Mouse (Mus musculus) forebrain, embryonic 16.5 days (tissue): ENCODE measurements at regions not wholly inside any gene's neighbourhood (a gene's known extent, or its start where the extent isn't known, plus 50 kb on each side); places are given as distances from the start of the nearest gene placed in this dataset.

Experiments
- ATAC-seq: fragments of 200-750 bp; cut with Nextera tagmentation; 2 replicates; pipeline ENCODE4 v1.8.0; 2017; ENCODE audit warnings: mild to moderate bottlenecking, moderate library complexity
- H3K27ac ChIP-seq: fragments of 300-500 bp; sonication (generic); 2 replicates; pipeline ENCODE4 v1.5.1; 2014; ENCODE audit warnings: low read length, control low read depth
- H3K27me3 ChIP-seq: fragments of 300-500 bp; sonication (generic); replicated peaks from 2 replicates; pipeline ENCODE4 v1.6.1; 2014; ENCODE audit warnings: low read length; ENCODE audit not compliant: control insufficient read depth, insufficient read depth
- H3K36me3 ChIP-seq: fragments of 300-500 bp; sonication (generic); 2 replicates; pipeline ENCODE4 v1.6.1; 2014; ENCODE audit not compliant: control insufficient read depth, insufficient read depth
- H3K4me1 ChIP-seq: fragments of 300-500 bp; sonication (generic); replicated peaks from 2 replicates; pipeline ENCODE4 v1.6.1; 2014; ENCODE audit warnings: low read length; ENCODE audit not compliant: control insufficient read depth, insufficient read depth
- H3K4me2 ChIP-seq: fragments of 300-500 bp; sonication (generic); 2 replicates; pipeline ENCODE4 v1.6.1; 2014; ENCODE audit warnings: mild to moderate bottlenecking, low read length, control low read depth
- H3K4me3 ChIP-seq: fragments of 300-500 bp; sonication (generic); replicated peaks from 2 replicates; pipeline ENCODE4 v1.5.1; 2014; ENCODE audit warnings: mild to moderate bottlenecking, low read length, control low read depth
- H3K9ac ChIP-seq: fragments of 300-500 bp; sonication (generic); replicated peaks from 2 replicates; pipeline ENCODE4 v1.6.1; 2014; ENCODE audit warnings: low read depth, low read length, control low read depth
- H3K9me3 ChIP-seq: fragments of 300-500 bp; sonication (generic); 2 replicates; pipeline ENCODE4 v1.6.1; 2016; ENCODE audit warnings: low read length; ENCODE audit not compliant: control insufficient read depth
- WGBS: fragments of 180-500 bp; shearing (Covaris S2); extraction: QIAGEN DNeasy Blood & Tissue Kit; methylation state at CpG from one replicate; pipeline ENCODE4 v1.1.7; 2014; 5-methylcytosine and 5-hydroxymethylcytosine counted together

DNA sequence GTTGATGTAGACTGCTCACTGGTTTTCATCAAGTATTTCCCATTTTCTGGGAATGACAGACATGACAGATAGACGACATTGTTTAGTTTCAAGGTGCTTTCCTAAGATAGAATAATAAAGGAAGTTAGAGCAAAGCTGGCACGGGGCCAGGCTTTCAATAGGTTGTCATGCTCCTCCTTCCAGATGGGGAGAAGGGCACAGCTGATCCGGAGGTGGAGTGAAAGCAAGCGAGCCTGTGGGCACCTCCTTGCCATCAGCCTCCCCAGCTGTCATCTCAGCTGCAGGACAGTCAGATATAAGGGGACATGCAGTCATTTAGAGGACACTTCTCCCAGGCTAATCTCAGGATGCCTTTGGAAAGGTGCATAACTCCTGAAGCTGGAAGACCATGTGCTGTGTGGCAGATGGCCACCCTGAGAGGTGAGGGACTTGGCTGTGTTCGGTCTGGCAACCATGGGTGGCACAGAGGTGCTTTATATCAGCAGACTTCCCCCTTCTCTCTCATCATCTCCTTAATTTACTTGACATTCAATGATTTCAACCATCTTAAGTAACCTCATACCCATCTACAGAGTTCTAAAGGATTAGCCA lies 318.6 kb downstream of the Epm2a start:
- no peak overlapping the region for H3K9ac ChIP-seq
- H3K4me2 ChIP-seq = no peak overlapping the region
- no peaks in the 10 kb centered on the region for H3K36me3 ChIP-seq
- no peaks in the 10 kb centered on the region for H3K4me1 ChIP-seq
- H3K27me3 ChIP-seq = no peaks in the 10 kb centered on the region
- H3K9me3 ChIP-seq = no peaks in the 10 kb centered on the region
- no peak overlapping the region for H3K4me3 ChIP-seq
- no peak overlapping the region for H3K27ac ChIP-seq
- WGBS = 59% methylated on average over 5 of the region's 5 CpGs
- ATAC-seq = peak; percentile 31; the same call in 1 of the 2 replicates

DNA sequence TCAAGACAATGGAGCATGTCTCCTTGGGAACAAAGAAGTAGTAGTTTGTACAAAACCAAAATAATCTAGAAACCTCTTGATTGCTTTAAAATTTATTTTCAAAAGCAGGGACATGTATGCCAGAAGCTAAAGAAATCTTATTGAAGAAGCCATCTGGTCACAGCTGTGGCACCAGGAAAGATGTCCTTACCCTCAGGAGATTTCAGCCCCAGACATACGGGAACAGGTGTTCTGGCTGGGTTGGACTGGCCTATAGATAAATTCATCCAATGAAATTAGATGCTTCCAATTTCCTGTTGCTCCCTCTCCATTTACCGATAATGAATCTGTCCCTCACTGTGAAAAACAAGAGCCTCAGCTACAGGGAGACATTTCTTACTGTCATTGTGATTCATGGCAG lies 366.5 kb downstream of the Epm2a start:
- Histone ChIP-seq H3K4me3 (no peak overlapping the region), H3K9me3 (no peaks in the 10 kb centered on the region), H3K27me3 (no peaks in the 10 kb centered on the region), H3K9ac (no peak overlapping the region), H3K36me3 (no peaks in the 10 kb centered on the region), H3K4me1 (no peaks in the 10 kb centered on the region), H3K27ac (no peak overlapping the region), H3K4me2 (no peak overlapping the region)
- 83% methylated on average over 2 of the region's 2 CpGs for WGBS
- no peak for ATAC-seq

DNA sequence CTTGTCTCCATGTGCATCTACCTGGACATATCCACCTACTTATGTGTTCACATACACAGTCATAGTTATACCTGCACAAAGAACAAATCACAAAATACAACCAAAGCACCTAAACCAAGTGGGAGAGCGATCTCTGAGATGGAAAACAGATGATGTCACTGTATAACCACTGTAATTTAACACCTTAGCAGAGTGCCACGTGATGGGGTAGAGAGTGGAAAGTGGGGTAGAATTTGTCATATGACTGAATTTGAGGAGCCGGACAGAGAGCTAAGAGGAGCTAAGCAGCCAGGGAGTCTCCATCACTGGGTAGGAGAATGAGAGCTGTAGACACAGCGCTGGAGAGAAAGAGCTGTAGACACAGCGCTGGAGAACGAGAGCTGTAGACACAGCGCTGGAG lies 381.6 kb downstream of the Epm2a start:
- no peak overlapping the region for H3K4me2 ChIP-seq
- no peaks in the 10 kb centered on the region for H3K36me3 ChIP-seq
- ATAC-seq = no peak
- no peaks in the 10 kb centered on the region for H3K27me3 ChIP-seq
- H3K9me3 ChIP-seq = no peaks in the 10 kb centered on the region
- H3K4me1 ChIP-seq = no peaks in the 10 kb centered on the region
- H3K4me3 ChIP-seq = no peak overlapping the region
- no peak overlapping the region for H3K27ac ChIP-seq
- WGBS = 87% methylated on average over 7 of the region's 7 CpGs
- H3K9ac ChIP-seq = no peak overlapping the region

DNA sequence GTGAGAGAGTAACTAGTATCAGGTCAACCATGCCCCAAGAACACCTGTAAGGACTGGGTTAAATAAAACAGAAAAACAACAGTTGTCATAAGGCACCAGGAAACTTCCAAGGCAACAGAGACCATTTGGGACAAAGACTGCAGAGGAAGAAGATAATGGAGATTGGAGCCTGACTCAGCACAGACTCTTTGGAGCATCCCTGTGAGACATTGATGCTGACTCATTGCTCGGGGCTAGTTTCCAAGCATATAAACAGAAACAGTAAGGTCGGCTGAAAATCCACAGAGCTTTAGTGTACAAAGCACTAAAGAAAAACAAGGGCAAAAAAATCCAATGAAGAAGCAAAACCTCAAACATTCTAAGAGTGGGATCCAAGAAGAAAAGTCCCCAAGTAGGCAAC lies 386.3 kb downstream of the Epm2a start:
- 90% methylated on average over 2 of the region's 2 CpGs for WGBS
- no peak overlapping the region for H3K4me2 ChIP-seq
- H3K4me3 ChIP-seq = no peak overlapping the region
- no peaks in the 10 kb centered on the region for H3K4me1 ChIP-seq
- no peaks in the 10 kb centered on the region for H3K36me3 ChIP-seq
- no peak overlapping the region for H3K9ac ChIP-seq
- H3K9me3 ChIP-seq = no peaks in the 10 kb centered on the region
- H3K27ac ChIP-seq = no peak overlapping the region
- no peaks in the 10 kb centered on the region for H3K27me3 ChIP-seq
- ATAC-seq = no peak

DNA sequence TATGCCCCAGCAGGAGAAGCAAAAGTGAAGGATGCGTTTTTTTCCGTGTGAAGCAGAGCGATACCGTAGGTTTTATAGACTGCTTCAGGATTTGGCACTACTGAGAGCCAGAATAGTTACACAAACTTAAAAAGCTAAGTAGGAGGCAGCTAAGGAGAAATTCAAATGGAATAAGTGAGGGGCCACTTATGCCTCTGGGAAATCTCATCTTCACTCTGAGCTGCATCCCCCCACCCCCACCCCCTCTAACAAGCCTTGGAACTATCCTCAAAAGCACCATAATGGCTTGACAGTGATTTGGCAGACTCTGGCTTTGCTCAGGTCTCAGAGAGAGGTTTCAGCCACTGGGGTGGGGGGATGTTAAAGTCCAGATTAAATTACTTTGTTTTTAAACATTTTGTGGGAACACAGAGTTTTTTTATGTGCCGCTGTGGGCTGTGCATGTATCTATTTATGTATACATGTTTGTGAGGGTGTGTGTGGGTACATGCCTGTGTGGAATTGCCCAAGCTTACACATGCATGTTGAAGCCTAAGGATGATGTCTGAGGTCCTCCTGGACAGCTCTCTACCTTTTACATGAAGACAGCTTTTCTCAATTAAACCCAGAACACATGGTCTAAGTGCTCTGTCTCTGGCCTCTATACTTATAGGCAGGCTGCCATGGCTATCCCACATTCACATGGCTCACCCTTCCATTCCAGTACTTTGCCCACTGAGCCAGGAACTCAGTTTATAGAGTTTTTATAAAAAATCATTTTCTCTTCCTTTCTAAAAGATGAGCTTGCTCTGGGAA lies 396.6 kb downstream of the Epm2a start:
- H3K4me1 ChIP-seq = peaks cover 6% of the 10 kb centered on the region
- no peak overlapping the region for H3K9ac ChIP-seq
- no peaks in the 10 kb centered on the region for H3K9me3 ChIP-seq
- no peak overlapping the region for H3K4me2 ChIP-seq
- H3K36me3 ChIP-seq = no peaks in the 10 kb centered on the region
- ATAC-seq = peak; percentile 76
- 45% methylated on average over 5 of the region's 5 CpGs for WGBS
- no peaks in the 10 kb centered on the region for H3K27me3 ChIP-seq
- no peak overlapping the region for H3K4me3 ChIP-seq
- no peak overlapping the region for H3K27ac ChIP-seq

DNA sequence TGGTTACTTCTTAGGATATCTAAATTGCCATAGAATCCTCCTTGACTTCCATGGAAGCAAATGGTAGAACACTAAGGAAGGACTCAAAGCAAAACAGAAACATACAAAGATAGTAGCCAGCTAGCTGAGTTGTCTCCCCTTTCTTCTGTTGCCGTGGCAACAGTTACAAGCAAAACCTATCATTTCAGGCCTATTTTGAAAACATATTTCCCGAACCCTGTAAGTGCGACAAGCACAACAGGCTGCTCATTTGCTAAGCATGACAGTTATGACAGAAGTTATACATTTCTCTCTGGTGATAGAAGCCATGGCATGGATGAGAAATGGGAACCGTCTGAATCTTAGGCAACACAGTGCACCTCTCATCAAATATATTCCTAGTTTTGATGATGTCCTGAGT lies 402.4 kb downstream of the Epm2a start:
- Histone ChIP-seq H3K36me3 (no peaks in the 10 kb centered on the region), H3K9ac (no peak overlapping the region), H3K27me3 (no peaks in the 10 kb centered on the region), H3K9me3 (no peaks in the 10 kb centered on the region), H3K4me1 (no peaks in the 10 kb centered on the region), H3K27ac (no peak overlapping the region), H3K4me3 (no peak overlapping the region), H3K4me2 (no peak overlapping the region)
- WGBS = 74% methylated on average over 4 of the region's 4 CpGs
- ATAC-seq = no peak; the same call in 1 of the 2 replicates

DNA sequence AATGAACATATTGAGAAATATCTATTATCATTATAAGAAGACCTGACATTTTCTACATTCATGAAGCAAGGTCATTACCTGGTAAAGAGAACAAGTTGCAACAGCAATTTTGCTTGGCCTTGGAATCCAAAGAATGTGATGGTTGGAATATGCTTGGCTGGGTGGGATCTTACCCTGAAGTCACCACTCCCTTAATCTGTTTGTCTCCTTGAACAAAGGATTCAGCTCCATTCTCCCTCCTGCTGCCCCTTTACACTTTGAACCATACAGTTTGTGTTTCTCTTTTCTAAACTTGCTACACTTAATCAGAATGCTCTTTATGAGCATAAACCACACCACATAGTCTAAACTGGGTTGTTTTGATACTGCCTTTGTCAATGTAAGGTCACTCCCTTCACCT lies 403.8 kb downstream of the Epm2a start:
- no peaks in the 10 kb centered on the region for H3K27me3 ChIP-seq
- ATAC-seq = no peak

DNA sequence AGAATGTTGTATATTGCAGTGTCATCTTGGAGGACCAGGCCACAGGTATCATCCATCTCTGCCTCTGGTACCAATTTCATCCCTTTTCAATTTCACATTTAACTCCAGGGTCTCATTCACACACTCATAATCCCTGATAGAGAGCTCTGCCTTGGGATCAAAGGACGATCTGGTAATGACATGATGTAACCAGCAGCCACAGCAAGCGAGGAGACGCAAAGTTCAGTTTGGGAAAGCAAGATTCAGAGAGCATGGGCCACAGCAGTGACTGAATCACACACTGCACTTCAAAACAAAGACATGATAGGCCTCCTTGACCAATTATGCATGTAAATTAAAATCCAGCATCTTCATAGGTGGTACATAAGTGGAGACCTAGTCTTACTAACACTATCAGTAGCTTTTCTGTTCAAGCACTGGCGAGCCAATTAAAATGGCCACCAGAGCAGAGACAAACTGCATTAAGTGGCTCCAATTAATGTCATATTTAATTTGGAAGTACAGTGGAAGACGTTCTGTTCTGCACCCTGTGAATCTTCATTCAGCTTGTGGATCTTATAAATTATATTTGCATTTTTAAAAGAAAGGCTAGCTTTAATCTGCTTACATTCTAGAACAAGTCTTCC lies 412.0 kb downstream of the Epm2a start:
- Histone ChIP-seq H3K4me3 (no peak overlapping the region), H3K27ac (no peak overlapping the region), H3K9ac (no peak overlapping the region), H3K36me3 (no peaks in the 10 kb centered on the region), H3K4me1 (no peaks in the 10 kb centered on the region), H3K9me3 (no peaks in the 10 kb centered on the region), H3K4me2 (no peak overlapping the region), H3K27me3 (no peaks in the 10 kb centered on the region)
- ATAC-seq = no peak
- WGBS = 46% methylated on average over 5 of the region's 5 CpGs

More for the DNA sequence above, 403.8 kb downstream of the Epm2a start:
- Histone ChIP-seq H3K4me2 (no peak overlapping the region), H3K4me3 (no peak overlapping the region), H3K36me3 (no peaks in the 10 kb centered on the region), H3K4me1 (no peaks in the 10 kb centered on the region), H3K27ac (no peak overlapping the region), H3K9me3 (no peaks in the 10 kb centered on the region), H3K9ac (no peak overlapping the region)

DNA sequence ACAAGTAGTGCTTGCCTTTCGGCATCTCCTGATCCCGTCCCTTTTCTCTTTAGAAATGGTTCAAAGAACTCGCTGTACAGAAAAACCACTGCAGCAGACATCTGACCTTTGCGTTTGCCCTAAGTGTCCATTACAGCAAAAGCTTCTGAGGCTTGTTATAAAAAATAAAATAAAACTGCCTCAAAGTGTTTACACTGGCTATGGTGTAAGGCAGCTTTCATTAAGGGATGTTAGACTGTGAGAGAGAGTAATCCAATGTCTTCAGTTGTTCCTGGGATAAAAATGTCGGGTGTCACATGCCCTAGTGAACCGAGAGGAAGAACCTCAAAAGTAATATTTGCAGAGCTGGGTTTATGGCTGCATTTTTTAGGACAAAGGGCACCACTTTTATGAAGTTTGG lies 434.7 kb downstream of the Epm2a start:
- Histone ChIP-seq H3K4me1 (no peaks in the 10 kb centered on the region), H3K4me3 (no peak overlapping the region), H3K9me3 (peaks cover 5% of the 10 kb centered on the region; the same call in 1 of the 2 replicates), H3K36me3 (no peaks in the 10 kb centered on the region), H3K27me3 (no peaks in the 10 kb centered on the region), H3K4me2 (no peak overlapping the region), H3K27ac (no peak overlapping the region), H3K9ac (no peak overlapping the region)
- ATAC-seq = no peak
- WGBS = 93% methylated on average over 6 of the region's 6 CpGs
